Mouse (Mus musculus): ENCODE results near the gene Erv3.

GRCm38 (mm10) chr2:131834296-131834695 lies 25.3 kb downstream of the Erv3 start:
- no peak for TF ChIP-seq CTCF (IDR thresholded peaks at IDR 0.05; ENCODE audit: control insufficient read depth, insufficient read depth, insufficient read length)
- no peak for TF ChIP-seq USF1 (IDR thresholded peaks at IDR 0.05; ENCODE audit: low read depth)
- TF ChIP-seq MAX (IDR thresholded peaks at IDR 0.05) = no peak
- TF ChIP-seq MYOG (IDR thresholded peaks at IDR 0.05; ENCODE audit: control insufficient read depth, extremely low read depth, insufficient read length) = no peak

Data from C2C12 (cell line).